Mouse (Mus musculus): ENCODE data around the gene Eral1. TPM values are rescaled to one million over a fixed set of nuclear protein-coding genes. Genes with fewer than 3 reads are reported as not detected.
"Not testable (repeated sequence)": the region's sequence is repeated elsewhere in the genome, so short reads cannot be mapped to it uniquely, and the experiment has no call there.

The Eral1 gene
- polyA plus RNA-seq, 1 experiment from 2014 or later: 25.0 TPM

GRCm38 (mm10) chr11:78056946-78057345, 23.2 kb downstream of the Eral1 start:
- Histone ChIP-seq H3K9ac (ENCODE audit: low read depth, low read length) (no peak overlapping the region), H3K9me3 (replicated peaks; ENCODE audit: low read length) (no peaks in the 10 kb centered on the region), H3K27ac (no peak overlapping the region), H3K4me2 (ENCODE audit: low read length) (no peak overlapping the region), H3K27me3 (ENCODE audit: insufficient read depth, low read length) (no peaks in the 10 kb centered on the region), H3K4me1 (replicated peaks; ENCODE audit: insufficient read depth, low read length) (no peaks in the 10 kb centered on the region), H3K36me3 (ENCODE audit: insufficient read depth, low read length) (peaks cover 37% of the 10 kb centered on the region), H3K4me3 (replicated peaks; ENCODE audit: low read depth, low read length) (no peak overlapping the region)
- DNase-seq (ENCODE audit: low spot score) (peak; percentile 65), ATAC-seq (replicated peaks; ENCODE audit: low FRiP score, low read depth) (peak; percentile 63; the same call in 1 of the 2 replicates)
- 57% methylated on average over 8 of the region's 8 CpGs for WGBS
- no peak for TF ChIP-seq CTCF (IDR thresholded peaks at IDR 0.05; ENCODE audit: low read depth)

DNA sequence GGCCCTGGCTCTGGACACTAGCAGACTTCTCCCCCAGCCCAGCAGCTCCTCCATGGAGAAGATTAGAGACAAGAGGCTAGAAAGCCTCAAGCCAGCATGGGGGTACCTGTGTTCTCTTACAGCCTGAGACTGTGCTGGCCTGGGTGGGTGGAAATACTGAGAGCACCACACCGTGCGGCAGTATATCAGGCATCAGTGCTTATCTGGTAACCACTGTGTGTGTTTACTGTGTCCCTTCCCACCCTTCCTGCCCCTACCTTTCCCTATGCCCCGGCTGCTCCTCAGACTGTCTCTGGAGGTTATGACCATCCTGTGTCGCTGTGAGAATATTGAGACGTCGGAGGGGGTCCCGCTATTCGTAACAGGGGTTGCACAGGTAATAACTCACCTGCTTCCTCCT, 27.1 kb downstream of the Eral1 start:
- ATAC-seq (replicated peaks; ENCODE audit: low FRiP score, low read depth): no peak
- Histone ChIP-seq H3K36me3 (ENCODE audit: insufficient read depth, low read length) (peaks cover 28% of the 10 kb centered on the region; the same call in 1 of the 2 replicates), H3K4me3 (replicated peaks; ENCODE audit: low read depth, low read length) (no peak overlapping the region), H3K9ac (ENCODE audit: low read depth, low read length) (no peak overlapping the region), H3K4me2 (ENCODE audit: low read length) (no peak overlapping the region), H3K4me1 (replicated peaks; ENCODE audit: insufficient read depth, low read length) (no peaks in the 10 kb centered on the region), H3K27ac (no peak overlapping the region), H3K27me3 (ENCODE audit: insufficient read depth, low read length) (no peaks in the 10 kb centered on the region), H3K9me3 (replicated peaks; ENCODE audit: low read length) (no peaks in the 10 kb centered on the region)
- no peak for DNase-seq (ENCODE audit: low spot score)
- 85% methylated on average over 8 of the region's 8 CpGs for WGBS
- no peak for TF ChIP-seq CTCF (IDR thresholded peaks at IDR 0.05; ENCODE audit: low read depth)

DNA sequence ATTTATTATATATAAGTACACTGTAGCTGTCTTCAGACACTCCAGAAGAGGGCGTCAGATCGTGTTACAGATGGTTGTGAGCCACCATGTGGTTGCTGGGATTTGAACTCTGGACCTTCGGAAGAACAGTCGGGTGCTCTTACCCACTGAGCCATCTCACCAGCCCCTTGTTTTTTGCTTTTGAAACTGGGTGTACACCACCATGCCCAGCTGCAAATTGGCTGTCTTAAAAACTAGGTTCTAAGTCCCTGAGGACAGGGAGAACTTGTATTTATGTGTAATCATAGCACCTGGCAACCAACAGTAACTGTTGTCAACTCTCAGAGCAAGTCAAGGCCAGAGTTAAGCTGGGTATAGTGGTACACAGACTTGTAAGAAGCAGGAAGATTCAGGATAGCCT, 31.5 kb downstream of the Eral1 start:
- not testable (repeated sequence) for H3K27ac ChIP-seq; H3K9me3 ChIP-seq (replicated peaks; ENCODE audit: low read length); H3K4me2 ChIP-seq (ENCODE audit: low read length); DNase-seq (ENCODE audit: low spot score); ATAC-seq (replicated peaks; ENCODE audit: low FRiP score, low read depth); H3K4me3 ChIP-seq (replicated peaks; ENCODE audit: low read depth, low read length); H3K4me1 ChIP-seq (replicated peaks; ENCODE audit: insufficient read depth, low read length); H3K36me3 ChIP-seq (ENCODE audit: insufficient read depth, low read length); H3K27me3 ChIP-seq (ENCODE audit: insufficient read depth, low read length); H3K9ac ChIP-seq (ENCODE audit: low read depth, low read length)
- whole genome bisulfite sequencing: 95% methylated on average over 3 of the region's 4 CpGs

DNA sequence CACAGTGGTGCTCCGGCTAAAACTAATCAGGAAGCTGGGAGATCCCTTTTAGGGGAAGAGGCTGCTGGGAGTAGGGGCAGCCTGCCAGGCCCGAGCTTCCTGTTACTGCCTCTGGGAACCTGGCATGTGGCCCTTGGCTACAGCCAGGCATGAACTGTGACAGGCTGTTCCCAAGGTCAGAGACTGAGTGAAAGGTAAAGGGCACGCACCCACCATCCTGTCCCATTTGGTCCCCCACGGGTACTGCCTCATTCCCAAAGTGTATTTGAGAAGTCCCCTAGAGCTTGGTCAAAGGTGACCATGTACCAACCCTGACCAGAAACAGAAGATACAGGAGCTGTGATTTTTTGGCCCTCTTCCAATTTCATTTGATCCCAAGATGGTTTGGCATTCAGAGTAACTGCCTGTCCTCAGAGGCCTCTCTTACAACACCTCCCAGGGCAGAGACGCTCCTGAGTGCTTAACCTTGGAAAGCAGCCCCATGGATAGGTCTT, 35.4 kb downstream of the Eral1 start:
- ATAC-seq (replicated peaks; ENCODE audit: low FRiP score, low read depth): no peak; the same call in 1 of the 2 replicates
- Histone ChIP-seq H3K4me1 (replicated peaks; ENCODE audit: insufficient read depth, low read length) (no peaks in the 10 kb centered on the region), H3K4me3 (replicated peaks; ENCODE audit: low read depth, low read length) (no peak overlapping the region), H3K27ac (peak overlapping the region; percentile 52; the same call in 1 of the 2 replicates), H3K36me3 (ENCODE audit: insufficient read depth, low read length) (no peaks in the 10 kb centered on the region), H3K9ac (ENCODE audit: low read depth, low read length) (no peak overlapping the region), H3K27me3 (ENCODE audit: insufficient read depth, low read length) (no peaks in the 10 kb centered on the region), H3K9me3 (replicated peaks; ENCODE audit: low read length) (no peaks in the 10 kb centered on the region), H3K4me2 (ENCODE audit: low read length) (no peak overlapping the region)
- TF ChIP-seq CTCF (IDR thresholded peaks at IDR 0.05; ENCODE audit: low read depth): no peak
- peak; percentile 24 for DNase-seq (ENCODE audit: low spot score)
- 48% methylated on average over 5 of the region's 5 CpGs for WGBS

GRCm38 (mm10) chr11:78042290-78042870, 37.8 kb downstream of the Eral1 start:
- not testable (repeated sequence) for H3K27ac ChIP-seq; DNase-seq (ENCODE audit: low spot score); H3K9ac ChIP-seq (ENCODE audit: low read depth, low read length); H3K4me1 ChIP-seq (replicated peaks; ENCODE audit: insufficient read depth, low read length); H3K9me3 ChIP-seq (replicated peaks; ENCODE audit: low read length); H3K27me3 ChIP-seq (ENCODE audit: insufficient read depth, low read length); ATAC-seq (replicated peaks; ENCODE audit: low FRiP score, low read depth); H3K4me3 ChIP-seq (replicated peaks; ENCODE audit: low read depth, low read length); H3K36me3 ChIP-seq (ENCODE audit: insufficient read depth, low read length); H3K4me2 ChIP-seq (ENCODE audit: low read length)
- TF ChIP-seq CTCF (IDR thresholded peaks at IDR 0.05; ENCODE audit: low read depth): 0 out of 2 replicates have a peak, but pooled peaks have one; percentile 7
- WGBS: 90% methylated on average over 4 of the region's 4 CpGs

DNA sequence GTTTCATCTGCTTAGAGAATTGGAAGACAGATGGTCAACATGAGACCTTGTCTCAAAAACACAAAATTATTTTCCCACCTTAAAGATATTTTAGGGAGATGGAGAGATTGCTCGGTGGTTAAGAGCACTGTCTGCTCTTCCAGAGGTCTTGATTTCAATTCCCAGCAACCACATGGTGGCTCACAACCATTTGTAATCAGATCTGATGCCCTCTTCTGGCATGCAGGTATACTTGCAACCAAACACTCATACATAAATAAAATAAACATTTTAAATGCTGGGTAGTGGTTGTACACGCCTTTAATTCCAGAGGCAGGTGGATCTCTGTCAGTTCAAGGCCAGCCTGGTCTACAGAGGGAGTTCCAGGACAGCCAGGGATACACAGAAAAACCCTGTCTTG, 39.3 kb downstream of the Eral1 start:
- no peak overlapping the region for H3K4me2 ChIP-seq (ENCODE audit: low read length)
- ATAC-seq (replicated peaks; ENCODE audit: low FRiP score, low read depth): no peak
- H3K9me3 ChIP-seq (replicated peaks; ENCODE audit: low read length): no peaks in the 10 kb centered on the region

More for the DNA sequence above, 39.3 kb downstream of the Eral1 start:
- Histone ChIP-seq H3K27ac (no peak overlapping the region), H3K27me3 (ENCODE audit: insufficient read depth, low read length) (no peaks in the 10 kb centered on the region), H3K36me3 (ENCODE audit: insufficient read depth, low read length) (no peaks in the 10 kb centered on the region), H3K9ac (ENCODE audit: low read depth, low read length) (no peak overlapping the region), H3K4me1 (replicated peaks; ENCODE audit: insufficient read depth, low read length) (peaks cover 5% of the 10 kb centered on the region; the same call in 1 of the 2 replicates), H3K4me3 (replicated peaks; ENCODE audit: low read depth, low read length) (no peak overlapping the region)
- 65% methylated on average over 2 of the region's 2 CpGs for WGBS
- DNase-seq (ENCODE audit: low spot score): no peak
- TF ChIP-seq CTCF (IDR thresholded peaks at IDR 0.05; ENCODE audit: low read depth): peak; percentile 57
